Mouse (Mus musculus): ENCODE data around the gene Vps18. TPM values are rescaled to one million over a fixed set of nuclear protein-coding genes. Genes with fewer than 3 reads are reported as not detected.

Vps18 gene
- total RNA-seq, 1 experiment from 2014 or later, result 14.8 TPM

DNA sequence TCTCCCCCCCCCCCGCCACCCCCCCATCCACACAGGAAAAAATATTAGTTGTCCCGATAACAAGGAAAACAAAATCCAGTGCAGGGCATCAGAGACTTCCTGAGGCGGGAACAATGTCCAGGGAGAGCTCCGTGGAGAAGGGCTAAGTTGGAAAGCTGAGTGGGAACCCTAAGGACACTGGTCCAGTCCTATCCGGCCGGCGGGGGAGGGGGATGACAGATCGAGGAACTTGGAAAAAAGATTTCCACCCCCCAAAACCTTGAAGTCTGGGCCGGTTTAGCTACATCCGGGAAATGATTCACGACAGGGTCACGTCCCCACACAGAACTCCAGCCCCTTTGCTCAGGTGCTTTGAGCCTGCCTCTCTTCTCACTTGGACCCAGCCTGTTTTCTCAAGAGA is 23.0 kb downstream of the Vps18 start:
- ATAC-seq (replicated peaks in 1 of 2; ENCODE audit: insufficient read depth in 1 of 2, low FRiP score in 2 of 2, low TSS enrichment in 1 of 2, low read depth in 1 of 2, poor library complexity in 2 of 2, severe bottlenecking in 2 of 2), result no peak

- no peak for ATAC-seq (replicated peaks in 1 of 2; ENCODE audit: insufficient read depth in 1 of 2, low FRiP score in 2 of 2, low TSS enrichment in 1 of 2, low read depth in 1 of 2, poor library complexity in 2 of 2, severe bottlenecking in 2 of 2)
Observed at GRCm38 (mm10) chr2:119312380-119312958, 23.9 kb downstream of the Vps18 start.

GRCm38 (mm10) chr2:119313780-119314479 is 25.4 kb downstream of the Vps18 start:
- ATAC-seq (replicated peaks in 1 of 2; ENCODE audit: insufficient read depth in 1 of 2, low FRiP score in 2 of 2, low TSS enrichment in 1 of 2, low read depth in 1 of 2, poor library complexity in 2 of 2, severe bottlenecking in 2 of 2), result peak in 1 of 2 experiments; percentile 61; a peak in 3 of 4 replicates

- ATAC-seq (replicated peaks in 1 of 2; ENCODE audit: insufficient read depth in 1 of 2, low FRiP score in 2 of 2, low TSS enrichment in 1 of 2, low read depth in 1 of 2, poor library complexity in 2 of 2, severe bottlenecking in 2 of 2), result no peak
Observed at GRCm38 (mm10) chr2:119314742-119315310, 26.3 kb downstream of the Vps18 start.

DNA sequence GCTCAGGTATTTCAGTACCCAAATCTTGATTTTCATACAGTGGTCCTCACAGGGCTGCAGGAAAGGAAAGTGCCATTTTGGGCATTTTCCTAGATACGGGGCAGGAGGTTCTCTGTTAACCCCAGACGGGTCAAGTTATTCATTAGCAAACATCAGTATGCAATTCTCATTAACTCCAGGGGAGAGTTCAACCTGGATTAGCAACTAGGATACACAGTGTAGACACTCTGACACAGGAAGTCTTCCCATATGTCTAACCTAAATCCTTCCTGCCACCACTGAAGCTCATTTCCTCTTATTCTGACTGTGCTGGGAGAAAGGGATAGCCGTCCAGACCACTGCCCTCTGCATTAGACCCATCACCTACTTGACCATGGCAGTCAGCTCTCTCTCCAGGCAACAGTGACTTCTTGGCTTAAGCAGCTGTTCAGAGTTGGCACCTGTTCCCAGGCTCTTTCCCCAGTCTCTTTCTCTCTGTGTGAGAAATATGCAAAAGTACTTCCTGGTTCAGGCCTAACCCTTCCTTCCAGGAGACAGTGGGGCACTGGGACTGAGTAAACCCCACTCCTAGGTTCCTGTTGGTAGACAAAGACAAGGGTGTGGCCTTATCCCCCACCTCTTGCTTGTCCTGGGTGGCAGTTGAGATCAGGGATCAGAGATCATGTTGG is 29.6 kb downstream of the Vps18 start:
- ATAC-seq (replicated peaks in 1 of 2; ENCODE audit: insufficient read depth in 1 of 2, low FRiP score in 2 of 2, low TSS enrichment in 1 of 2, low read depth in 1 of 2, poor library complexity in 2 of 2, severe bottlenecking in 2 of 2), result no peak

- peak; percentile 24 to 51; a peak in 3 of 4 replicates for ATAC-seq (replicated peaks in 1 of 2; ENCODE audit: insufficient read depth in 1 of 2, low FRiP score in 2 of 2, low TSS enrichment in 1 of 2, low read depth in 1 of 2, poor library complexity in 2 of 2, severe bottlenecking in 2 of 2)
Observed at GRCm38 (mm10) chr2:119320571-119320970, 32.0 kb downstream of the Vps18 start.

DNA sequence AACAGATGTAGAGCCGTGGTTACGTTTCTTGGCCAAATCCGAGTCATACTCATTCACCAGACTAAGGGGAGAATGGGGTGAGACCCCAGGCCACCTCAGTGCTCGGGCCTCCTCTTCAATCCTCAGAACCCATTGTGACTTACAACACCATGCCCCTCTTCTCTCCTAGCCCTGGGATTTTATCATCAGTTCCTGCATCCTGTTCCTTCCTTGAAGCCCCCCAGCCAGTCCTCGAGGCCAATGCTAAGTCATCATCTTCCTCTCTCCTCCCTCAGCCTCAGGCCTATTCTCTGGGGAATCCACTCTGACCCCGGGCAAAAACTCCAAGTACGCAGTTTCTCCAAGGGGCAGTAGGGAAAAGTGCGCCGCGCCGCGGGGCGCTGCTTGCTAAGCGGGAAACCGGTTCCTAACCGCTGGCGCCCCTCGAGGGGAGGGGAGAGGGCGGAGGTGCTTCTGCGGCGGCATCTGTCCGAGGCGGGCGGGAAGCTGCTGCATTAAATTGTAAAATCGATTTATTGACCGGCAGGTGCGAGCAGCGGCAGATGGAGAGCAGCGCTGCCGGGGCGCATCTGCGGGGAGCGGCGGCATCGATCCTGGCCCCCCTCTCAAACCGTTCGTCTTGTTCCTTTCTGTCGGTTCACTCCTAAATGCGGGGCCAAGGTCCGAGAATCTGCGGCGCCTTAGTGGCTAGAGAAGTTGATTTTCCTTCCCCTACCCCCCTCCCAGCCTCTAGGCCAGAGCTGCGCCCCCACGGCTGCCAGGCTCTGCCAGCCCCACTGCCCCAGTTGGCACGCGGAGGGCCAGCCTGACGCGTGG is 33.4 kb downstream of the Vps18 start:
- ATAC-seq (replicated peaks in 1 of 2; ENCODE audit: insufficient read depth in 1 of 2, low FRiP score in 2 of 2, low TSS enrichment in 1 of 2, low read depth in 1 of 2, poor library complexity in 2 of 2, severe bottlenecking in 2 of 2), result no peak

- peak in 1 of 2 experiments; percentile 39; a peak in 2 of 4 replicates for ATAC-seq (replicated peaks in 1 of 2; ENCODE audit: insufficient read depth in 1 of 2, low FRiP score in 2 of 2, low TSS enrichment in 1 of 2, low read depth in 1 of 2, poor library complexity in 2 of 2, severe bottlenecking in 2 of 2)
Observed at GRCm38 (mm10) chr2:119322587-119323300, 34.2 kb downstream of the Vps18 start.

- ATAC-seq (replicated peaks in 1 of 2; ENCODE audit: insufficient read depth in 1 of 2, low FRiP score in 2 of 2, low TSS enrichment in 1 of 2, low read depth in 1 of 2, poor library complexity in 2 of 2, severe bottlenecking in 2 of 2), result 0 out of 4 replicates have a peak, but pooled peaks of 1 of the 2 experiments have one; percentile 24
Observed at GRCm38 (mm10) chr2:119323866-119324575, 35.5 kb downstream of the Vps18 start.

DNA sequence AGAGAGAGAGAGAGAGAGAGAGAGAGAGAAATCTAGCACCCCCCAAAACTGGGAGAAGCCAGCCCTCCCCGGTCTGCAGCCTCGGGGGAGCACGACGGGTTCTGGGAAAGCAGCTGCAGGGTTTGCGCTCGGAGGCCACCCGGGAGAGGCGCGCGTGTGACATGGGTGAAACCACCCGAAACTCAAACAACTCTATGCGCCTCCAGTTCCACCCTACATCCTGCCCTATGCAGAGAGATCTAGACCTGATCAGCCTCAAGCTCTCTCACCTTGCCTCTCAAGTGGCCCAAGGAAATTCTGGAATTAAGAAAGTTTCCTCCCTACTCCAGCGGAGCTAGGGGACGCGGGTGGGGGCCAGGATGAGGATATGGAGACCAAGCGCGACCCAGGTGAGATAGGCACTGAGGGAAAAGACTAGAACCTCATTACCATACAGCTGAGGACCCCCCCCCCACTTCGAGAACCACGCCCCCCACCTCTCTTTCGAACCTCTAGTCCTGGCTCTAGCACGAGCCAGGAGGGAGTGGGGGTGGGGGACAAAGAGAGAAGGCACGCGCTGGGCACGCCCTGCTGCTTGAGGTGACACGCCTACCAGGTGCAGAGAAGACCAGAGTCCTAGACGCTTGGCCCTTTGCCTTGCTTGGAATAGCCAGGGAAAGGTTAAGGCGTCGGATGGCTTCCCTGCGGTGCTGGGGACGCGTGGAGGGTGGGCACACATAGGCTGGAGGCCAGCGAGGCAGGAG is 36.2 kb downstream of the Vps18 start:
- no peak for ATAC-seq (replicated peaks in 1 of 2; ENCODE audit: insufficient read depth in 1 of 2, low FRiP score in 2 of 2, low TSS enrichment in 1 of 2, low read depth in 1 of 2, poor library complexity in 2 of 2, severe bottlenecking in 2 of 2)

- peak; percentile 8 to 19; a peak in 2 of 4 replicates for ATAC-seq (replicated peaks in 1 of 2; ENCODE audit: insufficient read depth in 1 of 2, low FRiP score in 2 of 2, low TSS enrichment in 1 of 2, low read depth in 1 of 2, poor library complexity in 2 of 2, severe bottlenecking in 2 of 2)
Observed at GRCm38 (mm10) chr2:119325568-119326143, 37.1 kb downstream of the Vps18 start, which contains the start of gene Dll4. Gene Dll4 (plus strand): TSS chr2:119325784.

DNA sequence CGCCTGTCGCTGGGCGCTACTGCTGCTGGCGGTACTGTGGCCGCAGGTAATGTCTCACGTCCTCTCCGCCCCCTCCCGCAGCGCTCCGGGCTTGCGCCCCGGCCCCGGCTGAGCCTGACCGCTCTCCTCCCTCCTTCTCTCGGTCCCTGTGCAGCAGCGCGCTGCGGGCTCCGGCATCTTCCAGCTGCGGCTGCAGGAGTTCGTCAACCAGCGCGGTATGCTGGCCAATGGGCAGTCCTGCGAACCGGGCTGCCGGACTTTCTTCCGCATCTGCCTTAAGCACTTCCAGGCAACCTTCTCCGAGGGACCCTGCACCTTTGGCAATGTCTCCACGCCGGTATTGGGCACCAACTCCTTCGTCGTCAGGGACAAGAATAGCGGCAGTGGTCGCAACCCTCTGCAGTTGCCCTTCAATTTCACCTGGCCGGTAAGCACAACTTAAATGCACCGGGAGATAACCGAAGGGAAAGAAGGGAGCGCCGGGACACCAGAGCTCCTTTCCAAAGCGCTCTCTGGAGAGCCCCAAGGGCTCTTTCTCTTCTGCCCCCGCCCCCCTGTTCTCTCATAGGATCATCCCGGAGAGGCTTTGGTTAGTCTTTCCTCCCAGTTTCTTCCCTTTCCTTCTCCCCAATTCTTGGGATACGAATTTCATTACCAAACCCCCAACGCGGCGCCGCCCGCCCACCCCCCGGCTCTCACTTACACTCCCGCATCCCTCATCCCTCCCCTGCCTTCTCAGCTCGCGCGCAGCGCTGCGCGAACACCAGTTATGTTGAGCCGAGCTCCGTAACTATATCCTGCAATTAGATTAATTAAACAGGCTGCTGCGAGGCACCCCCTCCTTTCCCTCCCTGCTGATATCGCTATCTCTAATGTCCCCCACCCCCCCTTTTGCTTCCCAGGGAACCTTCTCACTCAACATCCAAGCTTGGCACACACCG is 37.9 kb downstream of the Vps18 start:
- no peak for ATAC-seq (replicated peaks in 1 of 2; ENCODE audit: insufficient read depth in 1 of 2, low FRiP score in 2 of 2, low TSS enrichment in 1 of 2, low read depth in 1 of 2, poor library complexity in 2 of 2, severe bottlenecking in 2 of 2)

- ATAC-seq (replicated peaks in 1 of 2; ENCODE audit: insufficient read depth in 1 of 2, low FRiP score in 2 of 2, low TSS enrichment in 1 of 2, low read depth in 1 of 2, poor library complexity in 2 of 2, severe bottlenecking in 2 of 2), result no peak
Observed at GRCm38 (mm10) chr2:119327102-119327480, 38.6 kb downstream of the Vps18 start.

DNA sequence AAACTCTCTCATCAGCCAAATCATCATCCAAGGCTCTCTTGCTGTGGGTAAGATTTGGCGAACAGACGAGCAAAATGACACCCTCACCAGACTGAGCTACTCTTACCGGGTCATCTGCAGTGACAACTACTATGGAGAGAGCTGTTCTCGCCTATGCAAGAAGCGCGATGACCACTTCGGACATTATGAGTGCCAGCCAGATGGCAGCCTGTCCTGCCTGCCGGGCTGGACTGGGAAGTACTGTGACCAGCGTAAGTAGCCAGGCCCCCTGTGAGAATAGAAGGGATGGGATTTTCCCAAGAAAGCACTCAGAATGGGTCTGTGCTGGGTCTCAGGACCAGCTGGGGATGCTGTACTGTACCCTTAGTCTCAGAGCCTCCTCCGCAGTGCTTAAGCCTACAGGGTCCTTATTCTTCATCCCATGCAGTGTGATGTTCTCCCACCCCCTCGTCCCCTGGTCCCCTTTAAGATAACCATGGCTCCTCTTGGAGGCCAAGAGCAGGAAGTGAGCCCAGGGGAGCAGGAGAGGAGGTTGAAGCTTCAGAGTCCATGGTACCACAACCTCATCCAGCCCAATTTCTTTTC is 39.5 kb downstream of the Vps18 start:
- ATAC-seq (replicated peaks in 1 of 2; ENCODE audit: insufficient read depth in 1 of 2, low FRiP score in 2 of 2, low TSS enrichment in 1 of 2, low read depth in 1 of 2, poor library complexity in 2 of 2, severe bottlenecking in 2 of 2), result no peak

Measured in hematopoietic stem cell, adult 5-6 weeks (primary cell).